ENCODE assay signal across 8 mouse cellular contexts in the genomic region with DNA sequence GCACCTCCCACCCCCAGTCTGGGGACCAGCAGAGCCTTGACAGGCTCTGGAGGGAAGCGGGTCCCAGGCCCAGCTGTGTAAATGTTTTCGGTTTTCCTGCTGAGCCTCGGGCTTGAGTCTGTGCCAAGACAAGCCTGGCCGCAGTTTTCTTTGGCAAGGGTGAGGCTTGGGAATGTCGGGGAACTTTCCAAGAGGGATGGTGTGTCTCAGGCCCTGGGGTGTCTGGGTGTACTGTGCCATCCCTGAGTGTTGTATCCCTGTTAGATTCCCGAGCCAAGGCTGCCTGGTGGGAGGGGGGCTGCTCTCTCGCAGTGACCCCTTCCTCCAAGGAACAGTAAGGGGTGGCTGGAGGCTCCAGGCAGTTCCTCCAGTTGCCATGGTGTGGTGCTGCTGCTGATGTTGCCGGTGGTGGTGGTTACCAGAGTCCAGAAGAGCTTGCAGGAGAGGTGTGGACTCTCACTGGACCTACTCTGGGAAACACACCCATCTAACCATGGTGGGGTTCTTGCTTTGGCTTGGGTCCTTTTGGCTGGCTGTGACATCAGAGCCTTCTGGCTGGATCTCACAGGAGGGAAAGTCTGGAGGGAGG. TPM values are rescaled to one million over a fixed set of nuclear protein-coding genes. Genes with fewer than 3 reads are reported as not detected.
DNase-seq lines count a peak whose midpoint lies in the region; ATAC-seq lines count a peak whose summit lies in the region.

No protein-coding gene starts in this region.

- 4% methylated on average over 8 of the region's 8 CpGs for WGBS in forebrain, embryonic 14.5 days
- 10% methylated on average over 8 of the region's 8 CpGs for WGBS in midbrain, embryonic 14.5 days

- H3K4me2 ChIP-seq in forebrain, embryonic 14.5 days (ENCODE audit: low read length): no peak overlapping the region
- no peak overlapping the region for H3K4me2 ChIP-seq in midbrain, embryonic 14.5 days (ENCODE audit: low read length)

- intact Hi-C loops in heart, postnatal 25 days (cut with DNase I): loop anchor here (2.0 to 5.0 kb wide), 2 partner anchors 51 to 208 kb away; no protein-coding TSS in a partner anchor

- no peaks in the 10 kb centered on the region for H3K9me3 ChIP-seq in forebrain, embryonic 14.5 days (replicated peaks; ENCODE audit: control insufficient read depth, low read length)
- no peaks in the 10 kb centered on the region for H3K9me3 ChIP-seq in midbrain, embryonic 14.5 days (ENCODE audit: control insufficient read depth, low read length)

- H3K4me1 ChIP-seq in forebrain, embryonic 14.5 days (ENCODE audit: control insufficient read depth, insufficient read depth, low read length): peaks cover 54% of the 10 kb centered on the region
- H3K4me1 ChIP-seq in midbrain, embryonic 14.5 days (ENCODE audit: control insufficient read depth, insufficient read depth, low read length): peaks cover 38% of the 10 kb centered on the region

- DNase-seq in 3T3-L1 (ENCODE audit: low read depth, low spot score): peak; percentile 90
- peak; percentile 27 to 44 for DNase-seq in adrenal gland, adult 18-20 months (ENCODE audit: low spot score in 2 of 2)
- DNase-seq in forebrain, embryonic 14.5 days (ENCODE audit: low spot score): peak; percentile 82
- peak; percentile 87 for DNase-seq in heart, postnatal 25 days (ENCODE audit: low spot score)
- DNase-seq in kidney, postnatal 4 days: peak; percentile 87 to 92
- DNase-seq in midbrain, embryonic 14.5 days: peak; percentile 73
- DNase-seq in thymus, postnatal 25 days: peak; percentile 45
- DNase-seq in spleen, postnatal 4 days (ENCODE audit: low spot score in 2 of 2): no peak

- peak; percentile 40 for ATAC-seq in forebrain, embryonic 14.5 days
- no peak for ATAC-seq in midbrain, embryonic 14.5 days (ENCODE audit: low FRiP score, low TSS enrichment)

- H3K27ac ChIP-seq in forebrain, embryonic 14.5 days (ENCODE audit: low read depth, low read length): peak overlapping the region; percentile 72
- H3K27ac ChIP-seq in midbrain, embryonic 14.5 days (replicated peaks; ENCODE audit: low read depth, low read length): 0 out of 2 replicates have a peak overlapping the region, but pooled peaks have one; percentile 8

- H3K27me3 ChIP-seq in forebrain, embryonic 14.5 days (replicated peaks; ENCODE audit: control insufficient read depth, insufficient read depth, low read length): no peaks in the 10 kb centered on the region
- no peaks in the 10 kb centered on the region; the same call in 1 of the 2 replicates for H3K27me3 ChIP-seq in midbrain, embryonic 14.5 days (ENCODE audit: control insufficient read depth, insufficient read depth, low read length)

- H3K36me3 ChIP-seq in forebrain, embryonic 14.5 days (ENCODE audit: control insufficient read depth, insufficient read depth, low read length): no peaks in the 10 kb centered on the region
- H3K36me3 ChIP-seq in midbrain, embryonic 14.5 days (ENCODE audit: control insufficient read depth, insufficient read depth, low read length): no peaks in the 10 kb centered on the region

- no peak overlapping the region for H3K4me3 ChIP-seq in forebrain, embryonic 14.5 days (ENCODE audit: low read depth, low read length)
- H3K4me3 ChIP-seq in midbrain, embryonic 14.5 days (replicated peaks; ENCODE audit: low read depth, low read length): no peak overlapping the region

- no peak overlapping the region; the same call in 1 of the 2 replicates for H3K9ac ChIP-seq in forebrain, embryonic 14.5 days (ENCODE audit: low read length)
- no peak overlapping the region for H3K9ac ChIP-seq in midbrain, embryonic 14.5 days (replicated peaks; ENCODE audit: low read length)

RNA-seq across cellular contexts. Expression of a gene that starts 58.0 kb away (rescaled TPM):
- not detected for total RNA-seq in adrenal gland, adult 18-20 months (2021)
- not detected in 2 replicates for polyA plus RNA-seq in forebrain, embryonic 14.5 days (2014; fragmentation: Nextera tagmentation; extraction: Ambion mirVana)
- total RNA-seq in heart, postnatal 25 days (2021): not detected
- polyA plus RNA-seq in midbrain, embryonic 14.5 days (2014; fragmentation: Nextera tagmentation; extraction: Ambion mirVana): not detected in 2 replicates

Comparison
In these comparisons a context has a peak if more than half of its experiments do, and no peak if none do; other contexts are left out.
1. DNase-seq: peak in 3T3-L1 (single experiment), adrenal gland, adult 18-20 months (2 of 2), forebrain, embryonic 14.5 days (single experiment), heart, postnatal 25 days (single experiment), kidney, postnatal 4 days (2 of 2), midbrain, embryonic 14.5 days (single experiment) and thymus, postnatal 25 days (single experiment); none in spleen, postnatal 4 days (0 of 2).